Mouse (Mus musculus): Measurements from ENCODE around the gene 4930564D02Rik. TPM values are rescaled to one million over a fixed set of nuclear protein-coding genes. Genes with fewer than 3 reads are reported as not detected.
A peak's percentile ranks its signal among the peaks of the same experiment; 100 is the strongest.

The 4930564D02Rik gene
- polyA plus RNA-seq, 1 experiment from 2014 or later = not detected

GRCm38 (mm10) chr3:105052937-105053697, 13.5 kb upstream of the 4930564D02Rik start, which contains the start of gene Cttnbp2nl:
Gene Cttnbp2nl (minus strand): TSS chr3:105053146.
- Histone ChIP-seq H3K36me3 (ENCODE audit: control insufficient read depth, insufficient read depth, low read length) (no peaks in the 10 kb centered on the region), H3K4me3 (ENCODE audit: low read depth, low read length) (peak within 1 kb of the TSS; percentile 79), H3K27ac (ENCODE audit: low read depth, low read length) (peak within 1 kb of the TSS; percentile 75), H3K9me3 (ENCODE audit: control insufficient read depth, low read length) (no peaks in the 10 kb centered on the region), H3K27me3 (ENCODE audit: control insufficient read depth, insufficient read depth, low read length) (no peaks in the 10 kb centered on the region), H3K9ac (ENCODE audit: low read length) (peak within 1 kb of the TSS; percentile 77), H3K4me1 (ENCODE audit: control insufficient read depth, insufficient read depth, low read length) (peaks cover 11% of the 10 kb centered on the region), H3K4me2 (ENCODE audit: low read depth) (peak within 1 kb of the TSS; percentile 70)
- DNase-seq (ENCODE audit: low spot score) (peak; percentile 97), ATAC-seq (ENCODE audit: insufficient read depth, low FRiP score, low TSS enrichment) (peak; percentile 100)
- 3% methylated on average over 31 of the region's 31 CpGs for WGBS

- Histone ChIP-seq H3K9ac (ENCODE audit: low read length) (peak overlapping the region; percentile 58), H3K4me1 (ENCODE audit: control insufficient read depth, insufficient read depth, low read length) (peaks cover 11% of the 10 kb centered on the region), H3K27ac (ENCODE audit: low read depth, low read length) (peak overlapping the region; percentile 42; the same call in 1 of the 2 replicates), H3K4me3 (ENCODE audit: low read depth, low read length) (peak overlapping the region; percentile 79), H3K36me3 (ENCODE audit: control insufficient read depth, insufficient read depth, low read length) (no peaks in the 10 kb centered on the region), H3K9me3 (ENCODE audit: control insufficient read depth, low read length) (no peaks in the 10 kb centered on the region), H3K27me3 (ENCODE audit: control insufficient read depth, insufficient read depth, low read length) (no peaks in the 10 kb centered on the region), H3K4me2 (ENCODE audit: low read depth) (peak overlapping the region; percentile 70)
- DNase-seq (ENCODE audit: low spot score) (no peak), ATAC-seq (ENCODE audit: insufficient read depth, low FRiP score, low TSS enrichment) (no peak)
- 76% methylated on average over 4 of the region's 4 CpGs for WGBS
Observed at GRCm38 (mm10) chr3:105053698-105054001, 13.0 kb upstream of the 4930564D02Rik start.

- WGBS = 79% methylated on average over 7 of the region's 7 CpGs
- no peak overlapping the region for H3K9ac ChIP-seq (ENCODE audit: low read length)
- peaks cover 11% of the 10 kb centered on the region for H3K4me1 ChIP-seq (ENCODE audit: control insufficient read depth, insufficient read depth, low read length)
- H3K4me3 ChIP-seq (ENCODE audit: low read depth, low read length) = no peak overlapping the region
- no peak overlapping the region for H3K27ac ChIP-seq (ENCODE audit: low read depth, low read length)
- H3K36me3 ChIP-seq (ENCODE audit: control insufficient read depth, insufficient read depth, low read length) = no peaks in the 10 kb centered on the region
- no peaks in the 10 kb centered on the region for H3K9me3 ChIP-seq (ENCODE audit: control insufficient read depth, low read length)
- no peak for DNase-seq (ENCODE audit: low spot score)
- no peaks in the 10 kb centered on the region for H3K27me3 ChIP-seq (ENCODE audit: control insufficient read depth, insufficient read depth, low read length)
- no peak overlapping the region for H3K4me2 ChIP-seq (ENCODE audit: low read depth)
- no peak for ATAC-seq (ENCODE audit: insufficient read depth, low FRiP score, low TSS enrichment)
Observed at GRCm38 (mm10) chr3:105054952-105055351, 11.7 kb upstream of the 4930564D02Rik start.

- no peak overlapping the region for H3K4me2 ChIP-seq (ENCODE audit: low read depth)
- ATAC-seq (ENCODE audit: insufficient read depth, low FRiP score, low TSS enrichment) = no peak
- no peak overlapping the region for H3K9ac ChIP-seq (ENCODE audit: low read length)
- H3K27ac ChIP-seq (ENCODE audit: low read depth, low read length) = no peak overlapping the region
- H3K9me3 ChIP-seq (ENCODE audit: control insufficient read depth, low read length) = no peaks in the 10 kb centered on the region
- H3K4me3 ChIP-seq (ENCODE audit: low read depth, low read length) = no peak overlapping the region
- DNase-seq (ENCODE audit: low spot score) = no peak
- peaks cover 11% of the 10 kb centered on the region for H3K4me1 ChIP-seq (ENCODE audit: control insufficient read depth, insufficient read depth, low read length)
- H3K27me3 ChIP-seq (ENCODE audit: control insufficient read depth, insufficient read depth, low read length) = no peaks in the 10 kb centered on the region
- WGBS = 75% methylated on average over 4 of the region's 4 CpGs
- H3K36me3 ChIP-seq (ENCODE audit: control insufficient read depth, insufficient read depth, low read length) = no peaks in the 10 kb centered on the region
Observed at GRCm38 (mm10) chr3:105055666-105056065, 11.0 kb upstream of the 4930564D02Rik start.

- no peaks in the 10 kb centered on the region for H3K4me1 ChIP-seq (ENCODE audit: control insufficient read depth, insufficient read depth, low read length)
- ATAC-seq (ENCODE audit: insufficient read depth, low FRiP score, low TSS enrichment) (peak; percentile 71; the same call in 1 of the 2 replicates), DNase-seq (ENCODE audit: low spot score) (peak; percentile 86)
- no peaks in the 10 kb centered on the region for H3K27me3 ChIP-seq (ENCODE audit: control insufficient read depth, insufficient read depth, low read length)
- peak overlapping the region; percentile 40 for H3K9ac ChIP-seq (ENCODE audit: low read length)
- no peaks in the 10 kb centered on the region for H3K36me3 ChIP-seq (ENCODE audit: control insufficient read depth, insufficient read depth, low read length)
- H3K9me3 ChIP-seq (ENCODE audit: control insufficient read depth, low read length) = no peaks in the 10 kb centered on the region
- H3K27ac ChIP-seq (ENCODE audit: low read depth, low read length) = no peak overlapping the region
- no peak overlapping the region for H3K4me3 ChIP-seq (ENCODE audit: low read depth, low read length)
- WGBS = 19% methylated on average over 25 of the region's 25 CpGs
- H3K4me2 ChIP-seq (ENCODE audit: low read depth) = peak overlapping the region; percentile 36
Observed at GRCm38 (mm10) chr3:105058627-105059513, 7.8 kb upstream of the 4930564D02Rik start.

- H3K4me3 ChIP-seq (ENCODE audit: low read depth, low read length) = no peak overlapping the region
- ATAC-seq (ENCODE audit: insufficient read depth, low FRiP score, low TSS enrichment) = no peak
- no peaks in the 10 kb centered on the region for H3K9me3 ChIP-seq (ENCODE audit: control insufficient read depth, low read length)
- no peak for DNase-seq (ENCODE audit: low spot score)
- H3K27me3 ChIP-seq (ENCODE audit: control insufficient read depth, insufficient read depth, low read length) = no peaks in the 10 kb centered on the region
- WGBS = 84% methylated on average over 7 of the region's 7 CpGs
- no peak overlapping the region for H3K9ac ChIP-seq (ENCODE audit: low read length)
- H3K4me2 ChIP-seq (ENCODE audit: low read depth) = no peak overlapping the region
- H3K36me3 ChIP-seq (ENCODE audit: control insufficient read depth, insufficient read depth, low read length) = no peaks in the 10 kb centered on the region
- H3K4me1 ChIP-seq (ENCODE audit: control insufficient read depth, insufficient read depth, low read length) = no peaks in the 10 kb centered on the region
- H3K27ac ChIP-seq (ENCODE audit: low read depth, low read length) = no peak overlapping the region
Observed at GRCm38 (mm10) chr3:105059911-105060310, 6.7 kb upstream of the 4930564D02Rik start.

GRCm38 (mm10) chr3:105060992-105061391, 5.7 kb upstream of the 4930564D02Rik start:
- H3K36me3 ChIP-seq (ENCODE audit: control insufficient read depth, insufficient read depth, low read length) = no peaks in the 10 kb centered on the region
- no peak overlapping the region for H3K4me2 ChIP-seq (ENCODE audit: low read depth)
- ATAC-seq (ENCODE audit: insufficient read depth, low FRiP score, low TSS enrichment) (no peak), DNase-seq (ENCODE audit: low spot score) (no peak)
- no peak overlapping the region for H3K9ac ChIP-seq (ENCODE audit: low read length)
- WGBS = 63% methylated on average over 6 of the region's 6 CpGs
- H3K4me1 ChIP-seq (ENCODE audit: control insufficient read depth, insufficient read depth, low read length) = no peaks in the 10 kb centered on the region
- H3K4me3 ChIP-seq (ENCODE audit: low read depth, low read length) = no peak overlapping the region
- no peaks in the 10 kb centered on the region for H3K9me3 ChIP-seq (ENCODE audit: control insufficient read depth, low read length)
- H3K27ac ChIP-seq (ENCODE audit: low read depth, low read length) = no peak overlapping the region
- H3K27me3 ChIP-seq (ENCODE audit: control insufficient read depth, insufficient read depth, low read length) = no peaks in the 10 kb centered on the region

GRCm38 (mm10) chr3:105061496-105061895, 5.1 kb upstream of the 4930564D02Rik start:
- Histone ChIP-seq H3K4me3 (ENCODE audit: low read depth, low read length) (no peak overlapping the region), H3K4me1 (ENCODE audit: control insufficient read depth, insufficient read depth, low read length) (no peaks in the 10 kb centered on the region), H3K9ac (ENCODE audit: low read length) (no peak overlapping the region), H3K9me3 (ENCODE audit: control insufficient read depth, low read length) (no peaks in the 10 kb centered on the region), H3K4me2 (ENCODE audit: low read depth) (no peak overlapping the region), H3K27me3 (ENCODE audit: control insufficient read depth, insufficient read depth, low read length) (no peaks in the 10 kb centered on the region), H3K36me3 (ENCODE audit: control insufficient read depth, insufficient read depth, low read length) (no peaks in the 10 kb centered on the region), H3K27ac (ENCODE audit: low read depth, low read length) (no peak overlapping the region)
- WGBS = 82% methylated on average over 3 of the region's 3 CpGs
- no peak for ATAC-seq (ENCODE audit: insufficient read depth, low FRiP score, low TSS enrichment)
- no peak for DNase-seq (ENCODE audit: low spot score)

All from neural tube, embryonic 11.5 days (tissue).